Mouse (Mus musculus) heart, adult 2 months (tissue): ENCODE data around the gene Cops7b. TPM values are rescaled to one million over a fixed set of nuclear protein-coding genes. Genes with fewer than 3 reads are reported as not detected.
A peak's percentile ranks its signal among the peaks of the same experiment; 100 is the strongest.
"Not testable (repeated sequence)": the region's sequence is repeated elsewhere in the genome, so short reads cannot be mapped to it uniquely, and the experiment has no call there.

Experiments used
- DNase-seq, 2 experiments: peaks; one replicate each; pipeline ENCODE4 v3.0.0; 2021
- H3K27ac ChIP-seq: fragments of 200-600 bp; 2 replicates; pipeline ENCODE4 v1.8.1; 2022
- H3K27me3 ChIP-seq: fragments of 200-500 bp; 2 replicates; pipeline ENCODE4 v1.6.1; 2012; ENCODE audit warnings: mild to moderate bottlenecking, low read length, inconsistent platforms, mixed read lengths; ENCODE audit not compliant: control insufficient read depth, insufficient read depth
- H3K36me3 ChIP-seq: fragments of 200-500 bp; 2 replicates; pipeline ENCODE4 v1.6.1; 2012; ENCODE audit warnings: low read length, inconsistent platforms; ENCODE audit not compliant: control insufficient read depth, insufficient read depth
- H3K4me1 ChIP-seq: fragments of 200-500 bp; 2 replicates; pipeline ENCODE4 v1.6.1; 2011; ENCODE audit warnings: low read length; ENCODE audit not compliant: control insufficient read depth, insufficient read depth
- H3K4me3 ChIP-seq: fragments of 200-600 bp; 2 replicates; pipeline ENCODE4 v1.8.1; 2022
- H3K79me2 ChIP-seq: fragments of 200-500 bp; replicated peaks from 2 replicates; pipeline ENCODE4 v1.6.1; 2012; ENCODE audit warnings: mild to moderate bottlenecking, inconsistent platforms, low read length, moderate library complexity, mixed read lengths; ENCODE audit not compliant: control insufficient read depth, insufficient read depth
- H3K9ac ChIP-seq: fragments of 200-500 bp; 2 replicates; pipeline ENCODE4 v1.6.1; 2012; ENCODE audit warnings: low read depth, mild to moderate bottlenecking, control low read depth, inconsistent platforms, low read length, mixed read lengths
- CTCF ChIP-seq: fragments of 200-600 bp; IDR thresholded peaks from 2 replicates; pipeline ENCODE4 v1.8.1; 2022; ENCODE audit warnings: antibody characterized with exemption, mild to moderate bottlenecking, moderate library complexity
- EP300 ChIP-seq: fragments of 200-500 bp; IDR thresholded peaks from 2 replicates; pipeline ENCODE4 v1.6.1; 2011; ENCODE audit warnings: low read depth, low read length, control low read depth; ENCODE audit not compliant: insufficient read depth
- POLR2A ChIP-seq: fragments of 200-500 bp; IDR thresholded peaks from 2 replicates; pipeline ENCODE4 v1.6.1; 2011; ENCODE audit warnings: mild to moderate bottlenecking, low read depth, low read length, control low read depth; ENCODE audit not compliant: insufficient read depth
- WGBS: fragments of 180-500 bp; shearing (Covaris S2); methylation state at CpG from one replicate; pipeline ENCODE4 v1.1.7; 2018; 5-methylcytosine and 5-hydroxymethylcytosine counted together
- intact Hi-C: fragments of 180-260 bp; cut with DNase I; formaldehyde crosslinking; loops from one replicate; pipeline ENCODE4 v1.15.1; 2025
- long read RNA-seq: library from polyadenylated mRNA; stranded (forward); transcript quantifications from one replicate; pipeline ENCODE4 v2.0.0, GENCODE M21; 2021
- polyA plus RNA-seq: library from polyadenylated mRNA; depleted of rRNA; stranded (reverse); fragments of >200 nt; gene quantifications from 2 replicates; pipeline ENCODE4 v1.2.3, GENCODE M21; 2012; rRNA removed
- total RNA-seq, 2 experiments: library from RNA; stranded (reverse); gene quantifications; 2 replicates each; pipeline ENCODE4 v1.2.3; 2021

The Cops7b gene
- total RNA-seq = 10 to 100 TPM; 11.2 to 12.0 TPM
- polyA plus RNA-seq = 18.2 and 22.4 TPM in 2 replicates
- long read RNA-seq, transcript Cops7b-201 (7 exons, 2,231 nt) = major isoform, 8 of 12 reads
- long read RNA-seq, partial matches to known transcripts = 2 of 12 reads
- long read RNA-seq, other reads (novel, unspliced or antisense) = 1 of 12 reads

DNA sequence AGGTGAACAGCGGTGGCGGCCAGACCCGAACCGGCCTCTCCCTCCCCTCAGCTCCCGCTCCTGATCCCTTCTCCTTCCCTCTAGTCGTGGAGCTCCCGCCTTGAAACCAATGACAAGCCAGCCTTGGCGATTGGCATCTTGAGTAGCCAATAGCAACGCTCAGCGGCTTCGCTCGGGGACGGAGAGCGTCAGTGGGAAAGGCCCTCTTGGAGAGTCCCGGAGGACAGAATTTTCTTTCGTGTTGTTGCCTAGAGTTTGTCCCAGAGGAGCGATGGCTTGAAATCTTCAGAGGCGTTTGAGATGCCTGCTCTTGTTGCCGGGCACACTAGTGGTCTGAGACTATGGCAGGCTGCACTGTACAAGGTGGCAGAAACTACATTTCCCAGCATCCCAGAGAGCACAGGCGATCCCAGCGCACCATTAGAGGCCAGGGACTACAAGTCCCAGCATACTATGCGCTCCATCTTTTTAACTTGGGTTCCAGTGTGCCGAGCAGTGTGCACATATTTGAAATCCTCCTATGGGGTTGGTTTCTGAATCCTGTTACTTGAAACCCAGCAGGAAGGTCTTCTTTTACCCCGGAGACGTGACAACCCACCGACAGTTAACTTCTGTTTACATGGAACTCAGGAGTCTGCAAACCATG lies at the start of gene Cops7b, which contains the start of gene Pde6d:
Gene Cops7b, plus strand, starts transcription at position 454 of the 646 bp plus-strand sequence.
Gene Pde6d, minus strand, starts transcription at position 179 of the 646 bp plus-strand sequence.
- intact Hi-C loops = loop anchor here (5.0 kb wide), 2 partner anchors 120 to 140 kb away; partner anchors contain the start of gene Dis3l2
- no peaks in the 10 kb centered on the region for H3K27me3 ChIP-seq
- no peaks in the 10 kb centered on the region; the same call in 1 of the 2 replicates for H3K36me3 ChIP-seq
- peaks cover 4% of the 10 kb centered on the region for H3K4me1 ChIP-seq
- H3K79me2 ChIP-seq = peaks cover 4% of the 10 kb centered on the region
- DNase-seq = peak; percentile 97 to 98
- H3K9ac ChIP-seq = peak within 1 kb of the TSS; percentile 96
- peak within 1 kb of the TSS; percentile 82 for H3K27ac ChIP-seq
- no peak for TF ChIP-seq CTCF
- TF ChIP-seq EP300 = peak; percentile 65; the same call in 1 of the 2 replicates
- peak; percentile 72 for TF ChIP-seq POLR2A
- under 1% methylated on average over 26 of the region's 26 CpGs for WGBS
- peak within 1 kb of the TSS; percentile 87 for H3K4me3 ChIP-seq

DNA sequence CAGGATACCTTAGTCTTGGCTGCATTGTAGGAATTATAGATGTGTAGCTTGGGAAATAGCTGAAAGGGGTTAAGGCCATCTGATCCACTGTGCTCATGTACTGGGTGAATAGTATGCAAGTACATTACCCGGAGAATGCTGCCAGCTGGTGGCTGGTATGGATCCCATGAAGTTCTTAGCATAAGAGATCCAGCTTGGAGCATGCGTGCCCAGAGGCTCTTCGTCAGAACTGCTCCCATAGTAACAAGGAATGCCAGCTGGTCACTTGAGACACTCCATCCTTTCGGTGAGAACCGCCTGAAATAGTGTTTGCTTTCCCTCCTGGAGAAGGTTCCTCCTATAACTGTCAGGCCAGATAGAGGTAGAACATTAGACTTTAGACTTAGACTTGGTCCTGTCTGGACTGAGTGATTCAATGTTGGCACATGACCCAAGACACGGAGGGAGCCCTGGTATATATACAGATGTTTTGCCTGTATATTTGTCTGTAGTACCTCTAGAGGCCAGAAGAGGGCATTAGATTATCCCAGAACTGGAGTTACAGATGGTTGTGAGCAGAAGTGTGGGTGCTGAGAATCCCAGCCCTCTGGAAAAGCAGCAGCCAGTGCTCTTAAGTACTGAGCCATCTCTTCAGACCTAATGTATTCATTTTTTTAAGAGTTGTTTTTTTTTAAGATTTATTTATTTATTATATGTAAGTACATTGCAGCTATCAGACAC lies 49.1 kb upstream of the Cops7b start:
- no peak for DNase-seq
- peaks cover 1% of the 10 kb centered on the region; the same call in 1 of the 2 replicates for H3K4me1 ChIP-seq
- no peak overlapping the region for H3K4me3 ChIP-seq
- no peak overlapping the region for H3K9ac ChIP-seq
- intact Hi-C loops = no loop called here
- TF ChIP-seq EP300 (no peak), POLR2A (no peak), CTCF (peak; percentile 50)
- H3K36me3 ChIP-seq = no peaks in the 10 kb centered on the region
- H3K27ac ChIP-seq = no peak overlapping the region
- 89% methylated on average over 6 of the region's 6 CpGs for WGBS
- H3K79me2 ChIP-seq = no peaks in the 10 kb centered on the region
- no peaks in the 10 kb centered on the region for H3K27me3 ChIP-seq

- no peak overlapping the region for H3K27ac ChIP-seq
- no peaks in the 10 kb centered on the region for H3K79me2 ChIP-seq
- H3K9ac ChIP-seq = no peak overlapping the region
- H3K27me3 ChIP-seq = no peaks in the 10 kb centered on the region
- intact Hi-C loops = no loop called here
- H3K36me3 ChIP-seq = no peaks in the 10 kb centered on the region
- WGBS = 75% methylated on average over 3 of the region's 3 CpGs
- no peaks in the 10 kb centered on the region for H3K4me1 ChIP-seq
- DNase-seq = no peak
- H3K4me3 ChIP-seq = no peak overlapping the region
- TF ChIP-seq EP300 (no peak), CTCF (peak; percentile 39), POLR2A (no peak)
Measured at GRCm38 (mm10) chr1:86538383-86538782, 44.3 kb upstream of the Cops7b start.

DNA sequence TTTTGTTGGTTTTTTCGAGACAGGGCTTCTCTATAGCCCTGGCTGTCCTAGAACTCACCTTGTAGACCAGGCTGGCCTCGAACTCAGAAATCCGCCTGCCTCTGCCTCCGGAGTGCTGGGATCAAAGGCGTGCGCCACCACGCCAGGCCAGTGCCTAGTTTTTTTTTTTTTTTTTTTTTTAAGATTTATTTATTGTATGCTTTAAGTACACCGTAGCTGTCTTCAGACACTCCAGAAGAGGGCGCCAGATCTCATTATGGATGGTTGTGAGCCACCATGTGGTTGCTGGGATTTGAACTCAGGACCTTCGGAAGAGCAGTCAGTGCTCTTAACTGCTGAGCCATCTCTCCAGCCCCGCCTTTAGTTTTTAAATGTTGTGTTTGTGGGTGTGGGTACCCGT lies 43.1 kb upstream of the Cops7b start:
- H3K9ac ChIP-seq, H3K4me3 ChIP-seq, H3K27ac ChIP-seq, DNase-seq, H3K4me1 ChIP-seq, H3K79me2 ChIP-seq, H3K36me3 ChIP-seq, H3K27me3 ChIP-seq, intact Hi-C loops: not testable (repeated sequence)
- 87% methylated on average over 12 of the region's 12 CpGs for WGBS
- TF ChIP-seq CTCF = peak; percentile 31

DNA sequence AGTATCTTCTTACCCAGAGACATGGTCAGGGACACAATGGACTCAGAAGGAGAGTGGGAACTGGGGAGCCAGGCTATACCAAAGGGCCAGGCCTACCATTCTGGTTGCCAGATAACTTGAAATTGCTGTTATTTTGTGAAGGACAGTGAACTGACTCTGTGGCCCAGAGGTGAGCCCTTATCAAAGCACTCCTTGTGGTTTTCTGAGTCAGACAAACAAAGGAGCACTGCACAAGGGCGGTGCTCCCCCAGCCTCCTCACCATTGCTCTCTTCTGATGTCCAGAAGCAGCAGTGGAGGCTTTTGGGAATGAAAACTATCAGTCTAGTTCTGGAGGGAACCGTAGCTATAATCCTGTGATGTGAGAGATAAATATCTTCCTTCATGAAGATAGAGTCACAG lies 40.1 kb upstream of the Cops7b start:
- Histone ChIP-seq H3K27ac (no peak overlapping the region), H3K4me1 (no peaks in the 10 kb centered on the region), H3K79me2 (no peaks in the 10 kb centered on the region), H3K27me3 (no peaks in the 10 kb centered on the region), H3K9ac (no peak overlapping the region), H3K36me3 (no peaks in the 10 kb centered on the region), H3K4me3 (no peak overlapping the region)
- no peak for TF ChIP-seq EP300
- no peak for TF ChIP-seq CTCF
- no peak for TF ChIP-seq POLR2A
- intact Hi-C loops = no loop called here
- DNase-seq = no peak
- WGBS = 82% methylated on average over 2 of the region's 2 CpGs

DNA sequence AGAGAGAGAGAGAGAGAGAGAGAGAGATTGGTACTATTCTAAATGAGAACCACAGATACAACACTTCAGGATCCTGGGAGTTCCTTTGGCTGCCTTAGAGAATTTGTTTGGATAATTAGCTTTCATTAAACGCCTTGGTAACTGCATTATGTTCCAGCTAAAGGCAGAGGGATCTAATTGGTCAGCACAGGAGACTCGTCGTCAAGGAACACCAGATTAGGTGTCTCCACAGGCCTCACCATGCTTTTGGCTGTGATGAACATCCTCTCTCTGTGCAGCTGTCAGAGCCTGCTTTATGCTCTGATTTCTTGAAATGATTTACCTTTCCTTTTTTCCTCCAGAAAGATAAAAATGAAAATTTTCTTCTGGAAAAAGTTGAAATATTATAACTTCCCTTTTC lies 35.9 kb upstream of the Cops7b start:
- no peak for DNase-seq
- WGBS = 88% methylated on average over 3 of the region's 3 CpGs
- no peak for TF ChIP-seq CTCF
- H3K9ac ChIP-seq = no peak overlapping the region
- no peaks in the 10 kb centered on the region for H3K27me3 ChIP-seq
- no peaks in the 10 kb centered on the region for H3K79me2 ChIP-seq
- 0 out of 2 replicates have a peak, but pooled peaks cover 3% of the 10 kb centered on the region for H3K36me3 ChIP-seq
- peaks cover 2% of the 10 kb centered on the region; the same call in 1 of the 2 replicates for H3K4me1 ChIP-seq
- intact Hi-C loops = no loop called here
- H3K4me3 ChIP-seq = no peak overlapping the region
- H3K27ac ChIP-seq = no peak overlapping the region
